Mouse (Mus musculus): Measurements from ENCODE around the gene Ptprc.
A peak's percentile ranks its signal among the peaks of the same experiment; 100 is the strongest.

DNA sequence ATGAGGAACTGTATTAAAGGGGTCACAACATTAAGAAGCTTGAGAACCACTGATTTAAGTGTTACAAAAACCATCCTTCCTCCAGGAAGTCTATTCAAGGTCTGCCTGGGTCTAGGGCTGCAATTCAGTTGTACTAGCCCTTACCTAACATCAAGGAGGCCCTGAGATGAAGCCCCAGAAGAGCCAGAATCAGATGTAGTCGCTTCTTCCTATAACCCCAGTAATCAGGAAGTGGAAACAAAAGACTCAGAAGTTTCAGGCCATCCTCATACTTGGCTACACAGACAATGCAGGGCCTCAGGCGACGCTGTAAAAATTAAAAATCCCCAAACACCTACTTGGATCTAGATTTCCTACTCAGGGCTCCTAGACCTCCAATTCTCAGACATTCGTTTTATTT is 37.8 kb downstream of the Ptprc start:
- TF ChIP-seq UBTF (IDR thresholded peaks at IDR 0.05; ENCODE audit: low read depth, low read length) = no peak
- TF ChIP-seq KAT2A (IDR thresholded peaks at IDR 0.05; ENCODE audit: insufficient replicate concordance, low read length) = no peak
- TF ChIP-seq RCOR1 (conservative IDR thresholded peaks at IDR 0.05; ENCODE audit: low read depth, low read length) = no peak
- peak; percentile 15; the same call in 1 of the 2 replicates for TF ChIP-seq EP300 (IDR thresholded peaks at IDR 0.05; ENCODE audit: low read length)
- no peak for TF ChIP-seq CTCF (conservative IDR thresholded peaks at IDR 0.05 in 1 of 2, IDR thresholded peaks at IDR 0.05 in 1 of 2; ENCODE audit: low read depth in 2 of 2, low read length in 2 of 2)
- TF ChIP-seq MAX (IDR thresholded peaks at IDR 0.05; ENCODE audit: low read length) = 0 out of 2 replicates have a peak, but pooled peaks have one; percentile 17
- no peak for TF ChIP-seq POLR2A (IDR thresholded peaks at IDR 0.05; ENCODE audit: low read depth, low read length)
- no peak for TF ChIP-seq RAD21 (IDR thresholded peaks at IDR 0.05; ENCODE audit: low read depth, low read length)
- TF ChIP-seq MAZ (IDR thresholded peaks at IDR 0.05; ENCODE audit: low read depth, low read length) = no peak
- no peak for TF ChIP-seq USF2 (conservative IDR thresholded peaks at IDR 0.05; ENCODE audit: low read depth, low read length)
- no peak for TF ChIP-seq JUN (IDR thresholded peaks at IDR 0.05; ENCODE audit: insufficient read depth, low read depth, low read length)
- TF ChIP-seq TCF12 (IDR thresholded peaks at IDR 0.05; ENCODE audit: low read depth, low read length) = no peak

All from CH12.LX (cell line).